Mouse (Mus musculus): ENCODE data around the gene Ptprn2.

- no peak for TF ChIP-seq CTCF (IDR thresholded peaks at IDR 0.05; ENCODE audit: insufficient read depth, low read length)
- TF ChIP-seq POLR2A (IDR thresholded peaks at IDR 0.05; ENCODE audit: borderline replicate concordance, extremely low read depth, low read depth, low read length), result no peak
These were observed 674.2 kb downstream of the Ptprn2 start for GRCm38 (mm10) chr12:117159669-117160210.

Data from lung, adult 2 months (tissue).